Mouse (Mus musculus): Measurements from ENCODE around the gene Cpsf4l. TPM values are rescaled to one million over a fixed set of nuclear protein-coding genes. Genes with fewer than 3 reads are reported as not detected.

Cpsf4l gene
- total RNA-seq (2021), result not detected

- DNase-seq, result no peak
Measured at GRCm38 (mm10) chr11:113709731-113710256, at the start of gene Cpsf4l. Cpsf4l (minus strand) TSS chr11:113710017.

GRCm38 (mm10) chr11:113758851-113759250 lies 49.0 kb upstream of the Cpsf4l start:
- no peak for DNase-seq

GRCm38 (mm10) chr11:113756578-113756977 lies 46.8 kb upstream of the Cpsf4l start:
- no peak for DNase-seq

- no peak for DNase-seq
Measured at GRCm38 (mm10) chr11:113755878-113756277, 46.1 kb upstream of the Cpsf4l start.

- no peak for DNase-seq
Measured at GRCm38 (mm10) chr11:113754845-113755244, 45.0 kb upstream of the Cpsf4l start.

GRCm38 (mm10) chr11:113752685-113753430 lies 43.0 kb upstream of the Cpsf4l start:
- DNase-seq, result no peak

- no peak for DNase-seq
Measured at GRCm38 (mm10) chr11:113752158-113752661, 42.4 kb upstream of the Cpsf4l start.

GRCm38 (mm10) chr11:113751484-113752084 lies 41.8 kb upstream of the Cpsf4l start, which contains the start of gene Cdc42ep4:
Cdc42ep4 (minus strand) TSS chr11:113751881.
- DNase-seq, result peak; percentile 85

GRCm38 (mm10) chr11:113750571-113751483 lies 41.0 kb upstream of the Cpsf4l start:
- DNase-seq, result peak; percentile 77

GRCm38 (mm10) chr11:113749749-113750351 lies 40.0 kb upstream of the Cpsf4l start:
- no peak for DNase-seq

- peak; percentile 54 for DNase-seq
Measured at GRCm38 (mm10) chr11:113748797-113749521, 39.1 kb upstream of the Cpsf4l start.

GRCm38 (mm10) chr11:113747725-113748380 lies 38.0 kb upstream of the Cpsf4l start:
- no peak for DNase-seq

GRCm38 (mm10) chr11:113747056-113747455 lies 37.2 kb upstream of the Cpsf4l start:
- peak; percentile 45 for DNase-seq

GRCm38 (mm10) chr11:113745961-113746360 lies 36.1 kb upstream of the Cpsf4l start:
- DNase-seq, result no peak

GRCm38 (mm10) chr11:113742998-113743397 lies 33.2 kb upstream of the Cpsf4l start:
- no peak for DNase-seq

GRCm38 (mm10) chr11:113740100-113740499 lies 30.3 kb upstream of the Cpsf4l start:
- no peak for DNase-seq

- DNase-seq, result peak; percentile 68
Measured at GRCm38 (mm10) chr11:113739213-113739612, 29.4 kb upstream of the Cpsf4l start.

GRCm38 (mm10) chr11:113737912-113738311 lies 28.1 kb upstream of the Cpsf4l start:
- DNase-seq, result no peak

GRCm38 (mm10) chr11:113737553-113737854 lies 27.7 kb upstream of the Cpsf4l start:
- no peak for DNase-seq

GRCm38 (mm10) chr11:113736848-113737552 lies 27.2 kb upstream of the Cpsf4l start:
- no peak for DNase-seq
